Mouse (Mus musculus): ENCODE measurements around the gene Zfp74.

Zfp74 gene

GRCm38 (mm10) chr7:29944201-29944600 is 9.7 kb downstream of the Zfp74 start:
- DNase-seq (ENCODE audit: low spot score in 2 of 2): no peak

- no peak for DNase-seq (ENCODE audit: low spot score in 2 of 2)
Observed at GRCm38 (mm10) chr7:29943720-29944119, 10.2 kb downstream of the Zfp74 start.

- DNase-seq (ENCODE audit: low spot score in 2 of 2): no peak
Observed at GRCm38 (mm10) chr7:29942740-29943139, 11.1 kb downstream of the Zfp74 start.

GRCm38 (mm10) chr7:29941027-29941426 is 12.9 kb downstream of the Zfp74 start:
- no peak for DNase-seq (ENCODE audit: low spot score in 2 of 2)

GRCm38 (mm10) chr7:29938856-29939255 is 15.0 kb downstream of the Zfp74 start:
- no peak for DNase-seq (ENCODE audit: low spot score in 2 of 2)

- DNase-seq (ENCODE audit: low spot score in 2 of 2): no peak
Observed at GRCm38 (mm10) chr7:29922780-29923179, 31.1 kb downstream of the Zfp74 start.

GRCm38 (mm10) chr7:29921439-29922093 is 32.3 kb downstream of the Zfp74 start:
- DNase-seq (ENCODE audit: low spot score in 2 of 2): no peak

GRCm38 (mm10) chr7:29918062-29918453 is 35.8 kb downstream of the Zfp74 start:
- no peak for DNase-seq (ENCODE audit: low spot score in 2 of 2)

GRCm38 (mm10) chr7:29917371-29918061 is 36.4 kb downstream of the Zfp74 start:
- DNase-seq (ENCODE audit: low spot score in 2 of 2): no peak

GRCm38 (mm10) chr7:29912172-29912571 is 41.7 kb downstream of the Zfp74 start:
- DNase-seq (ENCODE audit: low spot score in 2 of 2): no peak

- DNase-seq (ENCODE audit: low spot score in 2 of 2): no peak
Observed at GRCm38 (mm10) chr7:29910252-29910651, 43.6 kb downstream of the Zfp74 start.

- peak; percentile 54 to 78 for DNase-seq (ENCODE audit: low spot score in 2 of 2)
Observed at GRCm38 (mm10) chr7:29908130-29908950, 45.5 kb downstream of the Zfp74 start, which contains the start of gene Zfp383. Zfp383 (plus strand) TSS chr7:29908223.

GRCm38 (mm10) chr7:29907206-29907605 is 46.7 kb downstream of the Zfp74 start:
- DNase-seq (ENCODE audit: low spot score in 2 of 2): no peak

- DNase-seq (ENCODE audit: low spot score in 2 of 2): no peak
Observed at GRCm38 (mm10) chr7:29906682-29907058, 47.2 kb downstream of the Zfp74 start.

- peak; percentile 56 to 57 for DNase-seq (ENCODE audit: low spot score in 2 of 2)
Observed at GRCm38 (mm10) chr7:29905966-29906681, 47.8 kb downstream of the Zfp74 start, which contains the start of gene Zfp27. Zfp27 (minus strand) TSS chr7:29906572.

GRCm38 (mm10) chr7:29904101-29904500 is 49.8 kb downstream of the Zfp74 start:
- DNase-seq (ENCODE audit: low spot score in 2 of 2): no peak

GRCm38 (mm10) chr7:29898351-29898750 is 55.5 kb downstream of the Zfp74 start:
- DNase-seq (ENCODE audit: low spot score in 2 of 2): no peak

- DNase-seq (ENCODE audit: low spot score in 2 of 2): no peak
Observed at GRCm38 (mm10) chr7:29892756-29893155, 61.1 kb downstream of the Zfp74 start.

GRCm38 (mm10) chr7:29890501-29890900 is 63.4 kb downstream of the Zfp74 start:
- DNase-seq (ENCODE audit: low spot score in 2 of 2): no peak

GRCm38 (mm10) chr7:29880916-29881315 is 73.0 kb downstream of the Zfp74 start:
- no peak for DNase-seq (ENCODE audit: low spot score in 2 of 2)
